Mouse (Mus musculus) MEL (cell line): ENCODE results near the gene Blcap.

ENCODE experiments used
- EP300 ChIP-seq, 2 experiments: IDR thresholded peaks; 2 replicates each; pipeline ENCODE4 v1.6.1; 2011; ENCODE audit warnings: improper control_type of control experiment in 2 of 2, low read length in 2 of 2, low read depth in 1 of 2, mild to moderate bottlenecking in 1 of 2
- JUND ChIP-seq: IDR thresholded peaks from 2 replicates; pipeline ENCODE4 v1.6.1; 2011; ENCODE audit warnings: low read depth, mild to moderate bottlenecking, improper control_type of control experiment, low read length
- USF1 ChIP-seq: IDR thresholded peaks from 2 replicates; pipeline ENCODE4 v1.6.1; 2014; ENCODE audit warnings: low read depth, mild to moderate bottlenecking, inconsistent platforms, low read length, improper control_type of control experiment, moderate library complexity
- ZC3H11A ChIP-seq: IDR thresholded peaks from 2 replicates; pipeline ENCODE4 v1.6.1; 2012; ENCODE audit warnings: low read depth, mild to moderate bottlenecking, inconsistent platforms, low read length, improper control_type of control experiment
- ZMIZ1 ChIP-seq: IDR thresholded peaks from 2 replicates; pipeline ENCODE4 v1.6.1; 2012; ENCODE audit warnings: low read depth, mild to moderate bottlenecking, inconsistent platforms, low read length, improper control_type of control experiment, moderate library complexity

DNA sequence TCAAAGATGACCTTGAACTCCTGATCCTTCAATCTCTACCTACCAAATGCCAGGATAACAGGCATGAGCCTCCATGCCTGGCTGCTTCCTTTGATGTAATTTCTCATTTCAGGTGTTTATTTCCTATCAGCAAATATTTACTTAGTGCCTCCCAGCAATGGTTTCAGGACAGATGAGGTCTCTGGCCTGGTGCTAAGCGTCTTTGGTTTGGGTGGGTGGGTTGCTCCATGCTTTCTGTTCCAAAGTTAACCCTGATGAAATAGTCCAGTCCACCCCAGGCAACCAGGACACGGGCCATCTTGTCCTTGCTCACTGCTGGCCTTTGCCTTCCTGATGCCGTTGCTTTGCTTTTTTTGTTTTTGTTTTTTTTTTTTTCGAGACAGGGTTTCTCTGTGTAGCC, 20.8 kb downstream of the Blcap start:
- TF ChIP-seq JUND (no peak), ZC3H11A (no peak), EP300 (IDR thresholded peaks at IDR 0.05; ENCODE audit: low read depth in 1 of 2, low read length in 2 of 2) (no peak), ZMIZ1 (no peak), USF1 (no peak)
